36 mouse cellular contexts compared by ENCODE assay signal in the genomic region with DNA sequence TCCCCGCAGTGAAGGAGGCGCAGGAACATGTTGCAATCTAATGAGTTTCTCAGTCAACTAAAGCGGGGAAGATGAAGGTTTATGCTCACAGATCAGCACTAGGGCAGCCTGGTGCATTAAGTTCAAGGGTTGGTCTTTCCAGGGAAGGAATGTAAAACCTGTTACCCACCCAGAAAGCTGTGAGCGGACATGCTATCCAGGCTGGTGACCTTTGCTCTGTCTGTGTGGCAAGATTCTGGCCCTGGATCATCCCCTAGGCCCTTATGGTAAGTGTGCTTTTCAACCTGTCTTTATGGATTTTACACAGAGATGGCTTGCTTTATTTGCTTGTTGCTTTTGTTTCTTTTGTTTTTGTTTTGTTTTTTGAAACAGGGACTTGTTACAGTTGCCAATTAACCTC. TPM values are rescaled to one million over a fixed set of nuclear protein-coding genes. Genes with fewer than 3 reads are reported as not detected.
A peak's percentile ranks its signal among the peaks of the same experiment; 100 is the strongest.
DNase-seq lines count a peak whose midpoint lies in the region; ATAC-seq and TF ChIP-seq lines count a peak whose summit lies in the region.
"Had no signal": no experiment of that assay in that cellular context is flagged by ENCODE, and none has a peak within 500 bp of the region (broad histone marks: within the 10 kb centered on the region; RNA-seq: fewer than 3 reads in every experiment).

No protein-coding gene starts in this region.

- H3K27me3 ChIP-seq in kidney, embryonic 14.5 days (ENCODE audit: control insufficient read depth, insufficient read depth, low read length), result no peaks in the 10 kb centered on the region
- no peaks in the 10 kb centered on the region for H3K27me3 ChIP-seq in kidney, adult 2 months (replicated peaks; ENCODE audit: control insufficient read depth, insufficient read depth, low read length)
- H3K27me3 ChIP-seq: embryonic facial prominence, embryonic 15.5 days; forebrain, embryonic 13.5 days; liver, embryonic 12.5 days; neural tube, embryonic 15.5 days had no signal

- no peaks in the 10 kb centered on the region for H3K4me1 ChIP-seq in kidney, embryonic 14.5 days (ENCODE audit: control insufficient read depth, insufficient read depth, low read length)
- H3K4me1 ChIP-seq in kidney, adult 2 months (ENCODE audit: control insufficient read depth, insufficient read depth, low read length), result no peaks in the 10 kb centered on the region
- H3K4me1 ChIP-seq: embryonic facial prominence, embryonic 15.5 days; forebrain, embryonic 13.5 days; hindbrain, embryonic 13.5 days; liver, embryonic 12.5 days; neural tube, embryonic 15.5 days had no signal

- H3K9me3 ChIP-seq in kidney, embryonic 14.5 days (ENCODE audit: control insufficient read depth, low read length), result no peaks in the 10 kb centered on the region
- H3K9me3 ChIP-seq: embryonic facial prominence, embryonic 10.5 days; embryonic facial prominence, embryonic 15.5 days; forebrain, embryonic 13.5 days; G1E; hindbrain, embryonic 13.5 days; liver, embryonic 12.5 days; neural tube, embryonic 15.5 days had no signal

- no peaks in the 10 kb centered on the region for H3K36me3 ChIP-seq in kidney, embryonic 14.5 days (ENCODE audit: control insufficient read depth, insufficient read depth, low read length)
- no peaks in the 10 kb centered on the region for H3K36me3 ChIP-seq in kidney, adult 2 months (ENCODE audit: control insufficient read depth, insufficient read depth, low read length)
- H3K36me3 ChIP-seq: embryonic facial prominence, embryonic 10.5 days; embryonic facial prominence, embryonic 15.5 days; G1E; hindbrain, embryonic 13.5 days; liver, embryonic 12.5 days; neural tube, embryonic 15.5 days had no signal

- 86% methylated on average over 4 of the region's 4 CpGs for WGBS in kidney, embryonic 14.5 days
- 70% methylated on average over 4 of the region's 4 CpGs for WGBS in kidney, adult 2 months

- no peak overlapping the region for H3K4me2 ChIP-seq in kidney, embryonic 14.5 days (replicated peaks; ENCODE audit: low read depth, low read length)
- H3K4me2 ChIP-seq: embryonic facial prominence, embryonic 15.5 days; forebrain, embryonic 13.5 days; heart, embryonic 11.5 days; hindbrain, embryonic 13.5 days; liver, embryonic 12.5 days; neural tube, embryonic 15.5 days had no signal

- H3K9ac ChIP-seq in kidney, embryonic 14.5 days (ENCODE audit: low read depth, low read length), result no peak overlapping the region
- H3K9ac ChIP-seq: embryonic facial prominence, embryonic 15.5 days; forebrain, embryonic 13.5 days; hindbrain, embryonic 13.5 days; liver, embryonic 12.5 days; neural tube, embryonic 15.5 days had no signal

- ATAC-seq in kidney, embryonic 14.5 days (ENCODE audit: low FRiP score, low TSS enrichment), result no peak
- no peak for ATAC-seq in monocyte, adult 5-6 weeks (replicated peaks; ENCODE audit: insufficient number of reproducible peaks, low FRiP score, low TSS enrichment, poor library complexity, severe bottlenecking)
- ATAC-seq: forebrain, embryonic 13.5 days; liver, embryonic 12.5 days had no signal

- no peak overlapping the region for H3K27ac ChIP-seq in kidney, embryonic 14.5 days (ENCODE audit: low read depth, low read length)
- H3K27ac ChIP-seq in kidney, adult 2 months (ENCODE audit: insufficient read depth, low read depth, low read length), result no peak overlapping the region
- H3K27ac ChIP-seq: embryonic facial prominence, embryonic 10.5 days; embryonic facial prominence, embryonic 15.5 days; forebrain, embryonic 13.5 days; hindbrain, embryonic 13.5 days; liver, embryonic 12.5 days; macrophage; neural tube, embryonic 15.5 days; stomach, postnatal 0 days had no signal

- DNase-seq in kidney, adult 18-20 months, result peak; percentile 19
- peak; percentile 52 for DNase-seq in kidney, adult 2 months
- DNase-seq in kidney, postnatal 10 days, result peak; percentile 45
- peak; percentile 84 for DNase-seq in yolk sac, embryonic 10.5 days (ENCODE audit: low spot score)
- no peak for DNase-seq in frontal cortex, postnatal 36 days (ENCODE audit: low spot score in 2 of 2)
- DNase-seq: adrenal gland, postnatal 10 days; cerebellum, adult 8-10 months; cerebellum, postnatal 25 days; gastrocnemius, postnatal 25 days; heart, adult 18-20 months; heart, postnatal 4 days; layer of hippocampus, adult 9-11 months; lung, adult 18-20 months; lung, postnatal 10 days; midbrain, embryonic 14.5 days; right cerebral cortex, adult 18-20 months; thymus, adult 18-20 months; thymus, postnatal 25 days had no signal

- no peak overlapping the region for H3K4me3 ChIP-seq in kidney, embryonic 14.5 days (ENCODE audit: low read length)
- H3K4me3 ChIP-seq in kidney, adult 2 months (ENCODE audit: insufficient read depth, low read depth, low read length), result no peak overlapping the region
- H3K4me3 ChIP-seq: embryonic facial prominence, embryonic 10.5 days; embryonic facial prominence, embryonic 15.5 days; forebrain, embryonic 13.5 days; hindbrain, embryonic 13.5 days; liver, embryonic 12.5 days; neural tube, embryonic 15.5 days had no signal

- TF ChIP-seq POLR2A in kidney, adult 2 months (IDR thresholded peaks at IDR 0.05; ENCODE audit: low read depth, low read length), result no peak

- no peak for TF ChIP-seq CTCF in kidney, adult 2 months (conservative IDR thresholded peaks at IDR 0.05; ENCODE audit: insufficient read depth, insufficient read length, low read depth, low read length)

RNA-seq across cellular contexts. Expression of gene Prss30, which starts 3.7 kb away (rescaled TPM):
- 0.26 and 0.30 TPM in 2 replicates for polyA plus RNA-seq in kidney, embryonic 14.5 days (2014; fragmentation: Nextera tagmentation; extraction: Ambion mirVana)
- 0.71 and 0.95 TPM in 2 replicates for polyA plus RNA-seq in kidney, adult 2 months (2012; rRNA removed)
- 0.76 to 1.2 TPM in 2 of 3 replicates, not detected in the other for total RNA-seq in monocyte, adult 5-6 weeks (2017)
- total RNA-seq: G1E; gastrocnemius, postnatal 25 days; heart, adult 18-20 months; heart, postnatal 4 days had no signal
- polyA plus RNA-seq: embryonic facial prominence, embryonic 10.5 days; embryonic facial prominence, embryonic 15.5 days; forebrain, embryonic 13.5 days; G1E; heart, embryonic 11.5 days; heart, postnatal 0 days; hindbrain, embryonic 13.5 days; limb, embryonic 11.5 days; liver, embryonic 12.5 days; midbrain, embryonic 14.5 days; neural tube, embryonic 15.5 days had no signal

RNA-seq across cellular contexts. Expression of gene Prss22, which starts 21.2 kb away (rescaled TPM):
- 0.59 and 0.91 TPM in 2 replicates for polyA plus RNA-seq in kidney, embryonic 14.5 days (2014; fragmentation: Nextera tagmentation; extraction: Ambion mirVana)
- polyA plus RNA-seq in kidney, adult 2 months (2012; rRNA removed), result 0.23 and 0.26 TPM in 2 replicates
- not detected in 3 replicates for total RNA-seq in monocyte, adult 5-6 weeks (2017)
- total RNA-seq: adrenal gland, postnatal 10 days; G1E; gastrocnemius, postnatal 25 days; heart, adult 18-20 months; heart, postnatal 4 days; megakaryocyte-erythroid progenitor cell, adult 5-6 weeks had no signal
- polyA plus RNA-seq: forebrain, embryonic 13.5 days; G1E; heart, embryonic 11.5 days; heart, postnatal 0 days; hindbrain, embryonic 13.5 days; liver, embryonic 12.5 days; macrophage; midbrain, embryonic 14.5 days; neural tube, embryonic 15.5 days had no signal

RNA-seq across cellular contexts. Expression of gene Sbpl, which starts 21.6 kb away (rescaled TPM):
- not detected in 2 replicates for polyA plus RNA-seq in kidney, embryonic 14.5 days (2014; fragmentation: Nextera tagmentation; extraction: Ambion mirVana)
- polyA plus RNA-seq in kidney, adult 2 months (2012; rRNA removed), result not detected in 2 replicates
- not detected in 3 replicates for total RNA-seq in monocyte, adult 5-6 weeks (2017)
- total RNA-seq: adrenal gland, postnatal 10 days; G1E; gastrocnemius, postnatal 25 days; heart, adult 18-20 months; heart, postnatal 4 days; left cerebral cortex, postnatal 14 days; megakaryocyte-erythroid progenitor cell, adult 5-6 weeks had no signal
- polyA plus RNA-seq: embryonic facial prominence, embryonic 10.5 days; embryonic facial prominence, embryonic 15.5 days; forebrain, embryonic 13.5 days; G1E; heart, embryonic 11.5 days; heart, postnatal 0 days; hindbrain, embryonic 13.5 days; large intestine, adult 2 months; limb, embryonic 11.5 days; liver, embryonic 12.5 days; macrophage; midbrain, embryonic 14.5 days; neural tube, embryonic 15.5 days; spleen, adult 2 months; stomach, postnatal 0 days had no signal

RNA-seq across cellular contexts. Expression of gene Sbp, which starts 35.2 kb away (rescaled TPM):
- not detected in 2 replicates for polyA plus RNA-seq in kidney, embryonic 14.5 days (2014; fragmentation: Nextera tagmentation; extraction: Ambion mirVana)
- polyA plus RNA-seq in kidney, adult 2 months (2012; rRNA removed), result not detected in 2 replicates
- not detected in 3 replicates for total RNA-seq in monocyte, adult 5-6 weeks (2017)
- total RNA-seq: adrenal gland, postnatal 10 days; G1E; gastrocnemius, postnatal 25 days; heart, adult 18-20 months; heart, postnatal 4 days; left cerebral cortex, postnatal 14 days; megakaryocyte-erythroid progenitor cell, adult 5-6 weeks had no signal
- polyA plus RNA-seq: embryonic facial prominence, embryonic 10.5 days; embryonic facial prominence, embryonic 15.5 days; forebrain, embryonic 13.5 days; G1E; heart, embryonic 11.5 days; heart, postnatal 0 days; hindbrain, embryonic 13.5 days; large intestine, adult 2 months; limb, embryonic 11.5 days; liver, embryonic 12.5 days; macrophage; midbrain, embryonic 14.5 days; neural tube, embryonic 15.5 days; spleen, adult 2 months; stomach, postnatal 0 days had no signal

RNA-seq across cellular contexts. Expression of gene Dcpp3, which starts 59.4 kb away (rescaled TPM):
- polyA plus RNA-seq in kidney, embryonic 14.5 days (2014; fragmentation: Nextera tagmentation; extraction: Ambion mirVana), result not detected in 2 replicates
- not detected in 2 replicates for polyA plus RNA-seq in kidney, adult 2 months (2012; rRNA removed)
- total RNA-seq in monocyte, adult 5-6 weeks (2017), result not detected in 3 replicates
- total RNA-seq: adrenal gland, postnatal 10 days; G1E; gastrocnemius, postnatal 25 days; heart, adult 18-20 months; heart, postnatal 4 days; left cerebral cortex, postnatal 14 days; megakaryocyte-erythroid progenitor cell, adult 5-6 weeks had no signal
- polyA plus RNA-seq: embryonic facial prominence, embryonic 10.5 days; forebrain, embryonic 13.5 days; G1E; heart, embryonic 11.5 days; heart, postnatal 0 days; hindbrain, embryonic 13.5 days; large intestine, adult 2 months; limb, embryonic 11.5 days; liver, embryonic 12.5 days; macrophage; midbrain, embryonic 14.5 days; neural tube, embryonic 15.5 days; spleen, adult 2 months; stomach, postnatal 0 days had no signal

Comparison
In these comparisons a context has a peak if more than half of its experiments do, and no peak if none do; other contexts are left out.
1. DNase-seq: peak in kidney, adult 18-20 months (single experiment), kidney, adult 2 months (single experiment), kidney, postnatal 10 days (single experiment) and yolk sac, embryonic 10.5 days (single experiment); none in frontal cortex, postnatal 36 days (0 of 2).